Mouse (Mus musculus): Measurements from ENCODE around the gene Ust. TPM values are rescaled to one million over a fixed set of nuclear protein-coding genes. Genes with fewer than 3 reads are reported as not detected.

Ust gene
- total and polyA plus RNA-seq, 3 experiments = not detected

DNA sequence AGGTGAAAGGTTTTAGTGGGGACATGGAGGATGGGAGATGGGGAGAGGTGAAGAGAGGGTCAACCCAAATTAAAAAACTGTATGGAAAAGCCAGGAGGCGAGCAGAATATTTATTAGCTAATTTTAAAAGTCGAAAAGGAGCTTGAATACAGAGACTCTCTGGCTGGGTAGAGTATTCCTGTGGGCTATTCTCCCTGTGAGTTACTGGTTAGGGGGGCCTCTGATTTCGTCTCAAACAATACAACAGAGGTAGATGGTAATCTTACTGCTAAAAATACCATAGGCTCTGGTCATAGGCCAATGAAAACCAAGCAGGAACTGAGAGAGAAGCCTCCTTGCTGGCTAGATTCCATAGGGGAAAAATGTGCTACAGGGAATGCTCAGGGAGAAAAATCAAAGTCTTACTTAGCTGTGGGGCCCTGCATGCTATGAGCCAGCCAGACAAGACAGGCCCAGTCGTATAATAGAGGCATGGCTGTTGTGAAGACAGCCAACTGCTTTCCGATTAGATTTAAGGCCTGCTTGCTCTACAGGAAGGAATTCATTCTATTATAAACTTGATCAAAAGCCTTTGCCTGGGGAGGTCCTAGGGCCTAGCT lies 23.0 kb downstream of the Ust start:
- H3K27me3 ChIP-seq (replicated peaks) = no peaks in the 10 kb centered on the region
- no peaks in the 10 kb centered on the region for H3K36me3 ChIP-seq (replicated peaks in 1 of 2; ENCODE audit: control insufficient read depth in 1 of 2, insufficient read depth in 1 of 2, low read length in 1 of 2)
- no peak overlapping the region for H3K9ac ChIP-seq (ENCODE audit: insufficient read depth, low read depth)
- in situ Hi-C loops (cut with MboI; ENCODE audit: low pct_ligation_motif_present, low pct_unique_long_range_greater_than_20kb, low sequenced_read_pairs) (no loop called here), dilution Hi-C loops (cut with MboI; ENCODE audit: extremely low pct_ligation_motif_present, extremely low pct_unique_long_range_greater_than_20kb, low sequenced_read_pairs) (no loop called here)
- H3K79me2 ChIP-seq (replicated peaks; ENCODE audit: control insufficient read depth, extremely low read depth, insufficient read depth, poor library complexity, severe bottlenecking) = no peaks in the 10 kb centered on the region
- no peak overlapping the region for H3K4me3 ChIP-seq (replicated peaks in 1 of 3; ENCODE audit: low read depth in 2 of 3, low read length in 2 of 3, poor library complexity in 1 of 3)
- no peaks in the 10 kb centered on the region for H3K9me3 ChIP-seq (replicated peaks; ENCODE audit: low read length)
- peaks cover 0 to 7% of the 10 kb centered on the region in 2 experiments; a peak in 2 of 4 replicates for H3K4me1 ChIP-seq (ENCODE audit: control insufficient read depth in 1 of 2, insufficient read depth in 2 of 2)
- DNase-seq (ENCODE audit: extremely low read depth) = no peak
- TF ChIP-seq UBTF (IDR thresholded peaks at IDR 0.05; ENCODE audit: low read depth, low read length) = no peak
- no peak for TF ChIP-seq POLR2A (IDR thresholded peaks at IDR 0.05; ENCODE audit: low read depth, low read length)
- TF ChIP-seq ELF1 (IDR thresholded peaks at IDR 0.05; ENCODE audit: low read depth, low read length) = no peak
- no peak for TF ChIP-seq RCOR1 (conservative IDR thresholded peaks at IDR 0.05; ENCODE audit: low read depth, low read length)
- no peak for TF ChIP-seq JUN (IDR thresholded peaks at IDR 0.05; ENCODE audit: insufficient read depth, low read depth, low read length)
- TF ChIP-seq GABPA (IDR thresholded peaks at IDR 0.05; ENCODE audit: insufficient replicate concordance, low read depth, low read length) = no peak
- H3K4me2 ChIP-seq (ENCODE audit: insufficient read depth, low read depth, poor library complexity, severe bottlenecking) = no peak overlapping the region
- no peak overlapping the region for H3K27ac ChIP-seq (ENCODE audit: insufficient read depth, low read depth)

GRCm38 (mm10) chr10:8491909-8492591 lies 26.6 kb downstream of the Ust start:
- dilution Hi-C loops (cut with MboI; ENCODE audit: extremely low pct_ligation_motif_present, extremely low pct_unique_long_range_greater_than_20kb, low sequenced_read_pairs) = no loop called here
- H3K79me2 ChIP-seq (replicated peaks; ENCODE audit: control insufficient read depth, extremely low read depth, insufficient read depth, poor library complexity, severe bottlenecking) = no peaks in the 10 kb centered on the region
- in situ Hi-C loops (cut with MboI; ENCODE audit: low pct_ligation_motif_present, low pct_unique_long_range_greater_than_20kb, low sequenced_read_pairs) = no loop called here

More at GRCm38 (mm10) chr10:8491909-8492591, 26.6 kb downstream of the Ust start:
- no peak for DNase-seq (ENCODE audit: extremely low read depth)
- Histone ChIP-seq H3K9ac (ENCODE audit: insufficient read depth, low read depth) (no peak overlapping the region), H3K36me3 (replicated peaks in 1 of 2; ENCODE audit: control insufficient read depth in 1 of 2, insufficient read depth in 1 of 2, low read length in 1 of 2) (no peaks in the 10 kb centered on the region), H3K27ac (ENCODE audit: insufficient read depth, low read depth) (no peak overlapping the region), H3K27me3 (replicated peaks) (no peaks in the 10 kb centered on the region), H3K9me3 (replicated peaks; ENCODE audit: low read length) (no peaks in the 10 kb centered on the region), H3K4me3 (replicated peaks in 1 of 3; ENCODE audit: low read depth in 2 of 3, low read length in 2 of 3, poor library complexity in 1 of 3) (no peak overlapping the region), H3K4me1 (ENCODE audit: control insufficient read depth in 1 of 2, insufficient read depth in 2 of 2) (no peaks in the 10 kb centered on the region), H3K4me2 (ENCODE audit: insufficient read depth, low read depth, poor library complexity, severe bottlenecking) (no peak overlapping the region)
- TF ChIP-seq HCFC1 (IDR thresholded peaks at IDR 0.05; ENCODE audit: low read depth, low read length) = no peak
- TF ChIP-seq NRF1 (IDR thresholded peaks at IDR 0.05; ENCODE audit: low read depth, low read length) = no peak
- TF ChIP-seq PAX5 (IDR thresholded peaks at IDR 0.05; ENCODE audit: low read length) = no peak
- TF ChIP-seq SIN3A (IDR thresholded peaks at IDR 0.05; ENCODE audit: low read length) = no peak
- TF ChIP-seq JUN (IDR thresholded peaks at IDR 0.05; ENCODE audit: insufficient read depth, low read depth, low read length) = no peak
- no peak for TF ChIP-seq CHD2 (IDR thresholded peaks at IDR 0.05; ENCODE audit: low read length)
- no peak for TF ChIP-seq ZMIZ1 (IDR thresholded peaks at IDR 0.05; ENCODE audit: low read depth, low read length)
- no peak for TF ChIP-seq POLR2A (IDR thresholded peaks at IDR 0.05; ENCODE audit: low read depth, low read length)
- no peak for TF ChIP-seq BHLHE40 (IDR thresholded peaks at IDR 0.05; ENCODE audit: low read depth, low read length)
- TF ChIP-seq TCF12 (IDR thresholded peaks at IDR 0.05; ENCODE audit: low read depth, low read length) = no peak
- no peak for TF ChIP-seq E2F4 (IDR thresholded peaks at IDR 0.05; ENCODE audit: insufficient replicate concordance, low read depth, low read length)
- TF ChIP-seq ZC3H11A (IDR thresholded peaks at IDR 0.05; ENCODE audit: low read depth, low read length) = no peak
- TF ChIP-seq MYC (IDR thresholded peaks at IDR 0.05; ENCODE audit: low read depth, low read length) = no peak
- no peak for TF ChIP-seq JUND (conservative IDR thresholded peaks at IDR 0.05; ENCODE audit: low read depth, low read length)
- TF ChIP-seq EP300 (IDR thresholded peaks at IDR 0.05; ENCODE audit: low read length) = no peak
- TF ChIP-seq ELF1 (IDR thresholded peaks at IDR 0.05; ENCODE audit: low read depth, low read length) = no peak
- no peak for TF ChIP-seq NELFE (IDR thresholded peaks at IDR 0.05; ENCODE audit: low read depth, low read length)

Measured in CH12.LX (cell line).